Mouse (Mus musculus) lung, embryonic 14.5 days (tissue): ENCODE results near the gene Sfta2. TPM values are rescaled to one million over a fixed set of nuclear protein-coding genes. Genes with fewer than 3 reads are reported as not detected.
A peak's percentile ranks its signal among the peaks of the same experiment; 100 is the strongest.

Experiments used
- ATAC-seq: fragments of 200-750 bp; cut with Nextera tagmentation; 2 replicates; pipeline ENCODE4 v1.8.0; 2017; ENCODE audit warnings: mild to moderate bottlenecking, moderate TSS enrichment, moderate library complexity; ENCODE audit not compliant: insufficient read depth
- DNase-seq: peaks from one replicate; pipeline ENCODE4 v3.0.0-alpha.2; 2015
- H3K27ac ChIP-seq: fragments of 300-500 bp; sonication (generic); 2 replicates; pipeline ENCODE4 v1.5.1; 2014; ENCODE audit warnings: low read depth, mild to moderate bottlenecking, moderate library complexity
- H3K27me3 ChIP-seq: fragments of 300-500 bp; sonication (generic); 2 replicates; pipeline ENCODE4 v1.6.1; 2014; ENCODE audit warnings: low read length, control low read depth; ENCODE audit not compliant: insufficient read depth
- H3K36me3 ChIP-seq: fragments of 300-500 bp; sonication (generic); 2 replicates; pipeline ENCODE4 v1.6.1; 2014; ENCODE audit warnings: control low read depth; ENCODE audit not compliant: insufficient read depth
- H3K4me1 ChIP-seq: fragments of 300-500 bp; sonication (generic); 2 replicates; pipeline ENCODE4 v1.6.1; 2014; ENCODE audit warnings: antibody characterized with exemption, control low read depth; ENCODE audit not compliant: insufficient read depth
- H3K4me2 ChIP-seq: fragments of 300-500 bp; sonication (generic); 2 replicates; pipeline ENCODE4 v1.6.1; 2014; ENCODE audit warnings: mild to moderate bottlenecking
- H3K4me3 ChIP-seq: fragments of 300-500 bp; sonication (generic); 2 replicates; pipeline ENCODE4 v1.5.1; 2014; ENCODE audit warnings: low read depth, low read length
- H3K9ac ChIP-seq: fragments of 300-500 bp; sonication (generic); 2 replicates; pipeline ENCODE4 v1.6.1; 2014
- H3K9me3 ChIP-seq: fragments of 300-500 bp; sonication (generic); 2 replicates; pipeline ENCODE4 v1.6.1; 2016; ENCODE audit warnings: low read depth, low read length, control low read depth
- CTCF ChIP-seq: IDR thresholded peaks from 2 replicates; pipeline ENCODE4 v1.5.1; 2016; ENCODE audit warnings: antibody characterized with exemption, low read depth
- WGBS: fragments of 180-500 bp; shearing (Covaris S2); extraction: QIAGEN DNeasy Blood & Tissue Kit; methylation state at CpG from one replicate; pipeline ENCODE4 v1.1.7; 2014; 5-methylcytosine and 5-hydroxymethylcytosine counted together
- polyA plus RNA-seq: library from polyadenylated mRNA; unstranded; fragments of >200 nt; fragmentation: Nextera tagmentation; extraction: Ambion mirVana; gene quantifications from 2 replicates; pipeline ENCODE4 v1.2.1, GENCODE M21; 2014

The Sfta2 gene
- polyA plus RNA-seq, 1 experiment from 2014 or later = 61.3 TPM

GRCm38 (mm10) chr17:35699919-35700318, 98.6 kb downstream of the Sfta2 start:
- Histone ChIP-seq H3K4me3 (peak overlapping the region; percentile 61), H3K36me3 (peaks cover 9% of the 10 kb centered on the region; the same call in 1 of the 2 replicates), H3K4me2 (peak overlapping the region; percentile 83), H3K9ac (peak overlapping the region; percentile 75), H3K4me1 (peaks cover 36% of the 10 kb centered on the region), H3K27me3 (no peaks in the 10 kb centered on the region; the same call in 1 of the 2 replicates), H3K9me3 (peaks cover 4% of the 10 kb centered on the region; the same call in 1 of the 2 replicates), H3K27ac (peak overlapping the region; percentile 97)
- ATAC-seq (peak; percentile 13; the same call in 1 of the 2 replicates), DNase-seq (peak; percentile 72)
- 1% methylated on average over 19 of the region's 19 CpGs for WGBS
- no peak for TF ChIP-seq CTCF

Other genes starting within 250 kb of the Sfta2 start
- 5.0 and 6.0 TPM in 2 replicates for gene H2-Q4, start 221.9 kb upstream of the Sfta2 start, polyA plus RNA-seq
- gene H2-Q6, start 176.7 kb upstream of the Sfta2 start, polyA plus RNA-seq = 0.54 and 0.61 TPM in 2 replicates
- 6.9 and 7.3 TPM in 2 replicates for gene H2-Q7, start 162.4 kb upstream of the Sfta2 start, polyA plus RNA-seq
- gene H2-Q10, start 131.5 kb upstream of the Sfta2 start, polyA plus RNA-seq = 0.08 and 0.28 TPM in 2 replicates
- gene Pou5f1, start 95.5 kb upstream of the Sfta2 start, polyA plus RNA-seq = 0.18 TPM in 1 of 2 replicates, not detected in the other
- gene Tcf19, start 84.7 kb upstream of the Sfta2 start, polyA plus RNA-seq = 83.9 and 89.3 TPM in 2 replicates
- gene Cchcr1, start 84.4 kb upstream of the Sfta2 start, polyA plus RNA-seq = 15.2 and 20.3 TPM in 2 replicates
- 0.82 and 0.84 TPM in 2 replicates for gene Psors1c2, start 68.3 kb upstream of the Sfta2 start, polyA plus RNA-seq
- gene Cdsn, start 49.4 kb upstream of the Sfta2 start, polyA plus RNA-seq = 0.07 TPM in 1 of 2 replicates, not detected in the other
- gene 2300002M23Rik, start 34.1 kb upstream of the Sfta2 start, polyA plus RNA-seq = not detected in 2 replicates
- not detected in 2 replicates for gene Gm9573, start 25.1 kb downstream of the Sfta2 start, polyA plus RNA-seq
- gene Mucl3, start 42.1 kb downstream of the Sfta2 start, polyA plus RNA-seq = 1.0 and 1.4 TPM in 2 replicates
- gene Vars2, start 66.0 kb downstream of the Sfta2 start, polyA plus RNA-seq = 22.4 and 24.1 TPM in 2 replicates
- gene Gtf2h4, start 72.2 kb downstream of the Sfta2 start, polyA plus RNA-seq = 47.4 and 49.3 TPM in 2 replicates
- 32.9 and 38.2 TPM in 2 replicates for gene Ddr1, start 103.1 kb downstream of the Sfta2 start, polyA plus RNA-seq
- 5.0 and 7.1 TPM in 2 replicates for gene Ier3, start 220.1 kb downstream of the Sfta2 start, polyA plus RNA-seq
- gene Flot1, start 221.7 kb downstream of the Sfta2 start, polyA plus RNA-seq = 30.9 and 32.5 TPM in 2 replicates
- 1,155 and 1,206 TPM in 2 replicates for gene Tubb5, start 236.8 kb downstream of the Sfta2 start, polyA plus RNA-seq
- gene Mdc1, start 240.0 kb downstream of the Sfta2 start, polyA plus RNA-seq = 19.5 and 21.6 TPM in 2 replicates